Mouse (Mus musculus) hindlimb bud, embryonic 11.5 days (tissue): ENCODE data around the gene Vps37b.

Experiments
- DNase-seq: peaks from one replicate; pipeline ENCODE4 v3.0.0-alpha.2; 2012; ENCODE audit warnings: low read depth, low spot score; ENCODE audit errors: extremely low spot score

The Vps37b gene

DNA sequence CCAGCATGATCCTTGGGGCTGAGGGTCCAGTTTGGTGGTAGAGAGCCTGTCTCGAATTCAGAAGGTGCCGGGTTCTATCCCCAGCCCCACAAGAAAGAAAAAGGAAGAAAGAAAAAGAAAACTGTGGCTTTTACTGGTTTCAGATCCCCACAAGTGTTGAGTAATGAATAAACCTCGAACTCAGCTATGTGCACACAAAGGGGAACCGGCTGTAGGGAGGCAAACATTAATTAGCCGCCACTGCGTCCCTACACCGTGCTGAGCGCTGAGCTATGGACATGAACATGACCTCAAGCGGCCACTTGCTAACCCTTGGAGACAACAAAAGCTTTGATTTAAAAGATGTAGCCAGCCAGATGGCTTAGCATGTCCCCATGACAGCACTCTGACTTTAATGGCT lies 6.9 kb downstream of the Vps37b start:
- no peak for DNase-seq

DNA sequence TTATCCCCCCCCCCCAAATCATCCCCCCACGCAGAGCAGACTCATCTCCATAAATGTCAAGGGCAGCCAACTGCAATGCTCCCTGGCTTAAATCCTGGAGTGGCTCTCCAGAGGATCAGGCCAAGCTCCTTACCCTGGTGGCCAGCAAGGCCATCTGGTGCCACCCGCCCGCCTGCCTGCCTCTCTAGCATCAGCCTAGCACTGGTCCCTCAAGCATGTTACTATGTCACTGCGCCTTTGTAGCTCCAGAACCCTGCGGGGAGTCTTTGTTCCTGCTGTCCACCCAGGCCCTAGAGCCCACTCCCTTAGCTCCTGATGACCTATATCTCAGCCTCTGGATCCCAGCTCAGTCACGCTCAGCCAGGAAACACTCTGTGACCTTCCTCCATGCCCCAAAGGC lies 7.4 kb downstream of the Vps37b start:
- DNase-seq, result no peak

DNA sequence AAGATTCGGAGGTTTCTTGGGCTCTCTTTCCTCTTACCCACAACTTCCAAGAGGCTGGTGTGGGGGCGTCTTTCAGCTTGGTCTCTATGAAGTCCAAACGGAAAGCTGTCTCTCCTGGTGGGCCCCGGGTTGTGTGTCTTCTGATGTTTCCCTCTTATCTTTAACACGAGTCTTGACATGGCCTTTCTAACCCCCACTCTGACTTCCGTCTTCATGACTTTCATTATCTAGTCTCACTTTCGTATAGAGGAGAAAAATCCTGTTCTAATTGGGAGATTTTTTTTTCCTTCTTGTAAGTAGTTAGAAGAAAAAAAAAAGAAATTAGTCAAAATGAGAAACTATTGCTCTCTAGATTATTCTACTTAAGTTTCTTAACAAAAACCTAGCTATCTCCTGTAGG lies 9.7 kb downstream of the Vps37b start:
- no peak for DNase-seq

DNA sequence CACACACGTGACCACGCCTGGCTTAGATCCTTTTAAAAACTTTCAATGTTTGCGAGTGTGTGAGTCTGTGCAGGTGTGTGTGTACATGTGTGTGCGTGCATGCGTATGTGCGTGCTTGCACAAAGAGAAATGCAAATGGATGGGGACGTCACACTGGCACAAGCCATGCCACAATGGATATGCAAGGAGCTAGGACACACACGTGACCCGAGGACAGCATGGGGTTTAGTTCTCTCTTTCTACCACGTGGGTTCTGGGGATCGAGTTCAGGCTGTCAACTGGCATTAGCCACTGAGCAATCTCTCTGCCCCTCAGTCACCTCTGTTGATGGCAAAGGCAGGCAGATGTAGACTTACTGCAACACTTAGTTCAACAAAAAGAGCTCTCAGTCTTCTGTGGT lies 10.4 kb downstream of the Vps37b start:
- no peak for DNase-seq

DNA sequence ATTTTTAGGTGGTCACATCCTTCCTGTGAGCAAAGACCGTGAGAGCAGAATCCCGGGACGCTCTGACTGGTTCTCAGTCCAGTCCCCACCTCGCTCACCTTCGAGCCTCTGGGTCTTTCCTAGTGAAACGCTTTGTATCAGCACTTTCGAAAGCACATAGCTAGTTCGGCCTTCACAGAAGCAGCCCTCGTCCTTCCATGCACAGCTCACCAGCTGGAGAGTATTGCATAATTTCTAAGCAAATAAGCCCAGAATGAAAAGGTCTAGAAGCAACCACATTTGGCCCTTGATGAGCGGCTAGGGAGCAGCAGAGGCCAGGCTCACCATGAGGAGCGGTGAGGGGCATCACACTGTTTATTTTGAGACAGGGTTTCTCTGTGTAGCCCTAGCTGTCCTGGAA lies 10.9 kb downstream of the Vps37b start:
- no peak for DNase-seq

DNA sequence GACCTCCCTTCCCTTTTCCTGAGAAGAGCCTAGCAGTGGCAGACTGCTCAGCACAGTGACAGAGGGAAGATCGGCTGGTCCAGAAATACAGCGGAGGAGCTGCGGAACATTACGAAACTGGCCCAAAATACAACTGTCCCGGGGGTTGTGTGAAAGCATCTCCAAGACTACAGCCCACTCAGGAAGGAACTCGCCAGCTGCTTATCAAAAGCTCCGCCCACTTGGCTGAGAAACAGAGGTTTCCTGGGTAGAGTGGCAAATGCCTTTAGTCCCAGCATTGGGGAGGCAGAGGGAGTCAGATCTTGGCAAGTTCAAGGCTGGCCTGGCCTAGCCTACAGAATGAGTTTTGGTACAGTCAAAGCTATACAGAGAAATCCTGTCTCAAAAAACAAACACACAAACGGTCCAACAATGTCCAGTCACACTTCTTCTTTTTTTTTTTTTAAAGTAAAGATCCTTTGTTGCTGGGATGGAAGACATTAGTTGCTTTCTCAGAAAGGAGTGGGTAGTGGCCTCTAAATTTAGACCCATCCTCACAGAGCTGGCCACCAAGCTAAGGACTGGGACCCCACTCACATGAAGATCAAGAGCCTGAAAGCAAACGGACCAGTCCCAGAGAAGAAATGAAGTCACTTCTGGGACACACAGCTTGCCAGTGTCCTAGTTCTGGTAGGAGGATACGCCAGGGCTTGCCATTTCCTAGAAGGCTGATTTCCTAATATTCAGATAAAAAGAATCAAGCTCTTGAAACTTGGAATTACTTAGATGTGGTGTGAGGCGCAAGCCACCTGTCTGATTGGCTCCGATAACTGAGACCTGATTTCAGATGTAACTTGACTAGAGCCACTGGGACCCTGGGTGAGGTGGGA lies 12.5 kb downstream of the Vps37b start:
- no peak for DNase-seq

DNA sequence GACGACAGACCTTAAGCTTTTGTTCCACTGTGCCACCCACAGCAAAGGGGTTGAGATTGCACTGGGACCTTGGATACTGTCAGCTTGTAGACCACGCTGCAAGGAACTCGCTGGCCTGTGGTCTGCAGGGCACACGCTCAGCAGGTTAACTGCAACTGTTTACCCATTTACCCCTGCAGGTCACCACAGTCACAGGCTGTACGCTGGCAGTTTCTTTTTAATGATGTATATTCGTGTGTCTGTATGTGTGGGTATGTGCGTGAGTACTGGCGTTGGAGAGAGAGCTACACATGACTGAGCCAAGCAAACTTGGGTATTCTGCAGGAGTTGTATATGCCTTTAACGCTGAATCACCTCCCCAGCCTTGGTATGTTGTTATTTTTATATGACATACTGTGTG lies 13.4 kb downstream of the Vps37b start:
- no peak for DNase-seq

DNA sequence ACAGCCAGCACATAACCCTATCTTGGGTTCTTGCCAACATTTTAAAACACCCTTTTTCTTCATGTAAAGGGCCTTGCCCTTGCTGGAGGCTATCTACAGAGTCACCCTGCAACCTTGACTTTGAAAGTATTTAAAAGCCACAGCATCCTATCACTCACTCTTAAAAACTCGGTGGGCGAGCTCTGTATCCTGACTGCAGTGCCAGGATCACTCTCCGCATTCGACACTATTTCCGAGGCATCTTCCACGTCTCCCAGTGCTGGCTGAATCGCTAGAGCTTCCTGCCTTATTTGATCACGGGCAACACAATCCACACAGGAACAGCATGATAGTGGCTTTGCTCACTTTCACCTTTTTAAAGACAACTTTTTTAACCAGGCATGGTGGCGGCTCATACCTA lies 14.1 kb downstream of the Vps37b start:
- DNase-seq, result no peak

DNA sequence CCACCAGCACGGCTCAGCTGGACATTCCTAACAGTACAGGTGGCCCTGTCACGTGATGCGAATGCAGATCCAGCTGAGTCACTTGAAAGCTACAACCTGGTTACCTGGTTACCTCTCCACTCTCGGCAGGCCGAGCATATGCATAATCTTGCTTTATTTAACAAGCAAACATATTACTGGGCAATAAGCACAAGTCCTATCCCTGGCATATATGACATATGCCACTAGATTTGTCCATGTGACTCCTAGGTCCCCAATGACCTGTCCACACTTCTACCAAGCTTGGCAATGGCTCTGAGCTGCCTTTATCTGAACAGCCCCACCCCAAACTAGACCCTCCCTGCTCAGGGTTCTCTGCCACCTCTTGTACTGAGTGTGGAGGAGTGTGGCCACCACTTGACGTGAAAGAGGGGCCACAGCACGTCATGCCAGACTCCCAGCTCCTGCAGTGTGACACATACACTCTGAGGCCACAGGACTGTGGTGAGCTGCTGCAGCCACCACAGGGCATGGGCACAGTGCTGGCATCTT lies 15.7 kb downstream of the Vps37b start:
- DNase-seq, result no peak

DNA sequence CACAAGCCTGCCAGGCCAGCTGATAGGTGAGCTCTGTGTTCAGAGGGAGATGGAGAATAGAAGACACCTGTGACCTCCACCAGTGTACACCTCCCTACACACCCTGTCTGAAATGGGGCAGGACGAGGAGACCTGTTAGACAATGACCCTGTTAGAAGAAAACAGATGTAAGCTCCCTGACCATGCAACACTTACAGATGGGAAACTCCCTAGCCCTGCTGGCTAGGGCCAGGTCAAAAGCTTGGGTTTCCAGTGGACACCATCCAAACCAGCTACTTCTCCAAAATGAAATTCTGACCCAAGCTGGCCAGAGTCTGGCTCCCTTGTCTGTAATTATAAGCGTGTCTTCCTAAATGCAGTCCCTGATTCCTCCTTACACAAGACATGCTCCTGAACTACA lies 16.3 kb downstream of the Vps37b start:
- DNase-seq, result no peak

DNA sequence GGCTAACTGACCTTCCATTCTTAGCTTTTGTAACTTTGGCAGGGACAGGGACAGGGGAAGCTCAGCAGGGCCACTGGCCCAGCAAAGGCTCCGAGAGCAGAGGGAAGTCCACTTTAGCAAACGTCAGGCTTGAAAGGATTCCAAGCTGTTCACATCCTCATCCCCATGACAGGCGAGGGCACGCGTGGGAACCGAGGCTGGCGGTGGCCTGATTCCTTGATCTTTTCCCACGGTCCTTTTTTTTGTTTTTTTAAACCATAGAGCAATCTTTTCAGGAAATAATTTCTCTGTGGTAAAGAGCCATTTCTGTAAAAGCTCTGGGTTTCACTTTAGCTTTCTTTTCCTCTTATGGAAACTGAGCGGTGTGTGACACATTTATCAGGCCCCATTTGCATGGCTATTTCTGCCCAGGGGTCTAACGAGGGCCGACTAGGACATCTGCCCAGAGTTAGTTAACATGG lies 17.2 kb downstream of the Vps37b start:
- DNase-seq, result no peak

DNA sequence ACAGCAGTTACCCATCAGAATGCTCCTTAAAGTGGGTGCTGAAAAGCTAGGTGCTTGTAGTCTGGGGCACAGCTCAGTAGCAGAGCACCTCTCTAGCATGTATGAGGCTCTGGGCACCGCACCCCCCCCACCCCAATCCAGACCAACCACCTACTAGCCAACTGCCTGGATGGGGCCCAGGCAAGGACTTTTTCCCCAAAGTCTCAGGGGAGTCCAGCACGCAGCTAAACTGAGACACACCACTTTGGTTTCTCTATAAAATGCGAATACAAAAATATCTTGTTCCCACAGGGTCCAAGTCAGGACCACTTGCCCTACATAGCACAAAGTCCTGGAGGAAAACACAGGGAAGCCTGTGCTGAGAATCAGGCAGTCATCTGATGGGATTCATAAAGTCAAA lies 17.9 kb downstream of the Vps37b start:
- no peak for DNase-seq

DNA sequence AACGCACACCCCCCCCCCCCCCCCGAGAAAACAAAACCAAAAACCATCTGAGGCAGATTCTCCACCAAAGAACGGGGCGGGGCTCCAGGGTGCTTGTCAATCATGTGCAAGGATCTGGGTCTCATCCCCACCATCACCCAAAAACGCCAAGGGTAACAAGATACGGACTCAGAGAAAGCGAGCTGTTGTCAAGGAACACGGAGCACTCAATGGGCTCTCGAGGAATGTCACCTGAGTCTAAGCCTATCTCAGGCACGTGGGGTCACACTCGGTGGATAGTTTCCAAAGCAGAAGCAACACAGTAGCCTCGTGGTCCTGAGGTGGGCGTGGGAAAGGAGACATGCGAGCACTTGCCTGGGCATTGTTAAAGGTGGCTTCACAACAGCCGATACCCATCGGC lies 18.3 kb downstream of the Vps37b start:
- DNase-seq, result no peak

DNA sequence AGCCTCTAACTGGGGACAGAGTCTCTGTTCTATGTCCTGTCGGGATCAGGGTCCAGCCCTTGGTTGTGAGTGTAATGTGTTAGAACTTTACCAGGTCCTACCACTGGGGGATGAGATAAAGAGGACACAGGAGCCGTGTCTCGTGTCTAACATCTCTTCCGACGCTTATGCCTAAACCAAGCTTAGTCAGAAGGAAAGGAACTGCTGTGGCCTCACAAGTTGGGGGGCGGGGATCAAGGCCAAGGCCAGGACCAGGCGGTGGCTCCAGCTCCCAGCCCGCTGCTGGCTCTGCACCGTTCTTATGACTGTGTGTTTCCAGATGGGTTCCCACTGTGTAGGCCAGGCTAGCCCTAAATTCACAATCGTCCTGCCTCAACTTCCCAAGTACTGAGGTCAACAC lies 19.2 kb downstream of the Vps37b start:
- no peak for DNase-seq

DNA sequence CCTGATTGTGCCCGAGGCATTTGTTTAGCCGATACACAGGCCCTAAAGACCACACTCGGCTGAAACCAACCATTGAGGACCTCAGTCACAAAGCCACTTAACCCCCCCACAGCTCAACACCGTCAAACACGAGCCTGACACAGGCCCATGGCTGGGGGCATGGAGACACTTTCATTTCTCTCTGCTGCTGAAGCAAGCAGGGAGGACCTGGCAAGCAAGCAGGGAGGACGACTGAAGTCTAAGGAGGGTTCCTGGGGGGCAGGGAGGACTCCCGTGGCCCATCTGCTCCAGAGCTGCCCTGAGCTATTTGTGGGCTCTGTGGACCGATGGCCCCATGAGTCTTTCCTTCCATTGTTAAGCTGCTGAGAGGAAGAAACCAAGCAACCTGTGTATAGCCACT lies 20.1 kb downstream of the Vps37b start:
- DNase-seq, result no peak

DNA sequence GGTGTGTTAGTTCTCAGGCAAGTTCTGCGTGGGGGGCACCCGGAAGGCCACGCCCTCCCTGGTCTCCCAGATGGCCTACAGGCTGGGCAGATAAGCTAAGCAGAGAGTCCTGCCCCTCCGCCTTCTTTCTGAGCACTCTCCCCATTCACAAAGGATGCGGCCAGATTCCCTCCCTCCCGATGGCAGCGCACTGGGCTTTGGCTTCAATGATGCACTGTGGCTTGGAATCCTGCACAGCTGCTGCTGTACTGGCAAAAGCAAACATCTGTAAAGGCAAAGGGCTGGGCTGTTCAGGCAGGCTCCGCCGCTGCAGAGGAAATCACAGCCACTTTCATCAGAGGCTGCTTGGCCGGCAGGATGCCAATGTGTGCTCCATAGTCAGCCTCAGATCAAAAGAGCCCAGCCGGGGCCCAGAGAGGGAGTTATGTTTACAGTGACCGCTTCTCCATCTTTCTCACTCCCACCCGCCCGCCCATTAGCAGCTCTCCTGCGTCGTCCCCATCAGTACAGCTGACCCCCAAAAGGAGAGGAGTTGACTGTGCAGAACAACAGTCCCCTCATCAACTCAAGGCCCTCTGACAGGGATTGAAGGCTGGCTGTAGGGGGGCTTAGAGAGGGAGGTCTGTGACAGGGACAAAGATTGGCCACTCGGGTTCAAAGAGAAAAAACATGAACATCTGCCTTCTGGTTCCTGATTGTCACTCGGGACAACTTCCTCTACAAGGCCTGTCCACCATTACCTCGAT lies 21.0 kb downstream of the Vps37b start:
- no peak for DNase-seq

DNA sequence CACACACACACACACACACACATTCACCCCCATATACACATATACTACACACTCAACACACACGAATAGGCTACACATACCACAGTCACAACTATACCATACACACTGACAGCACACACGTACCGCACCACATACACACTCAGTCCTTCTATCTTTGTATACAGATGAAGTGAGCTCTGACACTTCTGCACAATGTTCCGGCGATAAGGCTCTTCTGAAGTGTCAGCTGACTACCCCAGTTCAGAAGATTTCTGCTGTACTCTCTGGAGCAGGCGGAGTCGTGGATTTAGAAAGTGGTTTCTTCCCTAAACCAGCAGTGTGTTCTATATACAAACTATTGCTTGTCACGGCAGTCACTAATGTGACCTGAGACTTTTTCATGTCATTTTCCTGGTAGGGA lies 22.0 kb downstream of the Vps37b start:
- DNase-seq, result no peak

DNA sequence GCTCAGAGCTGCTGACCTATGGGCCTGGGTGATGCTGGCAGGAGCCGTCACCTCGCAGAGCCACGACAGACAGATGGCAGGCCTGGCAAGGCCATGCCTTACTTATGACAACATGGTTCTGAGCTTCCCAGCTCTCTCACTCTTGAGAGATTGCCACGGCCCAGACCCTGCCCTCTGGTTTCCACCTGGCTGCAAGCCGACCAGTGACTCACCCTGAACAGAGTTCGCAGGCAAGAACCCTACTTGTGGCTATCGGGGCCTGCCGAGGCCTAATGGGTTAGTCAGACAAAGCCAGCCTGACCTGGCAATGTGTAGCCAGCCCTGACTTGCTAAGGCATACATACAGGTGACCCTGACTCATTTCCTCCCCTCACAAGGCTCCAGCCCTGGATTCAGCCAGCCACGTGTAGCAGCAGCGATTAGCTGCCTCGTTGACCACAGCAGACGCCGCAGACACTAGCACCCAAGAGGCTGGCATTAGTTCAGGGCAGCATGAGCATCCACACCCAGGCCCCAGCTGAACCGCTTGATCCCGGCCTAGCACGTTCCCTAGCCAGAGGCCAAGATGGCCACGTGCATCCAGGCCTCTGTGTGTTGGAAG lies 25.1 kb downstream of the Vps37b start:
- DNase-seq, result no peak

DNA sequence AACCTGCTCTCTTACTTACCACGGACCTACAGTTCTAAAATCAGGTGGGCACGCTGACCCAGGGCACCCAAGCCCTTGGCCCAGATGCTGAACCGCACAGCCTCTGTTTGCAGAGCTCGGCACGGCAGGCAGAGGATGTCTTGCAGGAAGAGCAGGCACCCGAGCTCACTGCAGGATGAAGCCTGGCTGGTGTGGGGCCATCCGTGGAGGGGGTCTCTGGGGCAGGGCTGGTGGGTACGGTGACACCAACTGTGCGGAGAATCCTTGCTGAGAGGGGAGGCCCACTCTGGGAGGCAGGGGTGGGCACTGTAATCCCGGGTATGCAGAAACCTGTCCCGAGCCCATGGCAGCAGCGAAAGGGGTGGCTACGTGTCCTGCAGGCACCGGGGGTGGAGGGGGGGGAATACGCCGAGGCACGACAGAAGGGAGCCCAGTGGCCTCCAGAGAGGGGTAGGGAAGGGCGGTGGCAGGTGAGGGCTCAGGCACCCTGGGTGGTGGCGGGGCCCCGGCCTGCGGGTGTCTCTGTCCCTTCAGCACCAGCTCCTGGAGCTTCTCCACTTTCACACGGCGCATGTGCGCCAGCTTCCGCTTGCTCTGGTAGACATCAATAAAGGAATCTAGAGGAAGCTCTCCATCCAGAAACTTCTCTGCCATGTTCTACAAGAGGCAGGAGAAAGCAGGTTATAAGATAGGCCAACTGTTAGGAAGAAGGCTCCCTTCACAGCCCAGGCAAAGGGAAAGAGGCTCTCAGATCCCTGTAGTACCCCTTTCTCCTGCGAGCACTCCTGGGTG lies 25.8 kb downstream of the Vps37b start:
- no peak for DNase-seq

DNA sequence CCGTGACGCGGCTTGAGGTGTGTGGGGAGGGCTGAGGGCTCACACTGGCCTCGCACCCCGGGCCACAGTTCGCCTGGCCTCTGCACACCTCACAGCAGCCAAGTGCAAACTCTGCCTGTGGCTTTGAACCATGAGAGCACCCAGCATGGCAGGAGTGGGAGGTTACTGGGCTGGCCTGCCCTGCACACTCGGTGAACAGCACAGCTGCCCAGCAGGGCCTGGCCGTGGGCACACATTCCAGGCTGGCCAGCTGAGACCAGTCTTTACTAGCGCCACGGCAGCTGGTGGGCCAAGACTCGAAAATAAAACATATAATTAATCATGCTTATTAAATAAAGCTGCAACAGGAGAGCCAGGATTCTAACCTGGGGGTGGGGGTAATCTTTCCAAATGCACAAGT lies 26.5 kb downstream of the Vps37b start:
- no peak for DNase-seq

DNA sequence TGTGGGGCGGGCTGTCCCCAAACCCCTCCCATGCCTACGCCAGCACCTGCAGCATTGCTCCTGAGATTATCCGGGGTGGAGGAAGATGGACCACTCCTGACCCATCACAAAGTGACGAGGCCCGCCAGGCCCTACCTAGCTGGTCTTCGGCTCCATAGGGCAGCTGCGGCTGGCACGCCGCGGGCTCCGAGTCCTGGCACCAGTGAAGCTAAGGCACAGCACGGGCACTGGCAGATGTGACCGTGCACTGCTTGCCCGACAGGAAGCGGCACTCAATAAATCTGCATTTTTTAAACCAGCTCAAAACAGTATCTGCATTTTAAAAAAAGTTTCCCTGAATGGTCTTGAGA lies 26.9 kb downstream of the Vps37b start:
- DNase-seq, result no peak
